Mouse (Mus musculus) forebrain, embryonic 16.5 days (tissue): ENCODE results near the gene Ddx41. TPM values are rescaled to one million over a fixed set of nuclear protein-coding genes. Genes with fewer than 3 reads are reported as not detected.

ENCODE experiments used
- ATAC-seq: fragments of 200-750 bp; cut with Nextera tagmentation; 2 replicates; pipeline ENCODE4 v1.8.0; 2017; ENCODE audit warnings: mild to moderate bottlenecking, moderate library complexity
- H3K27ac ChIP-seq: fragments of 300-500 bp; sonication (generic); 2 replicates; pipeline ENCODE4 v1.5.1; 2014; ENCODE audit warnings: low read length, control low read depth
- H3K27me3 ChIP-seq: fragments of 300-500 bp; sonication (generic); replicated peaks from 2 replicates; pipeline ENCODE4 v1.6.1; 2014; ENCODE audit warnings: low read length; ENCODE audit not compliant: control insufficient read depth, insufficient read depth
- H3K36me3 ChIP-seq: fragments of 300-500 bp; sonication (generic); 2 replicates; pipeline ENCODE4 v1.6.1; 2014; ENCODE audit not compliant: control insufficient read depth, insufficient read depth
- H3K4me1 ChIP-seq: fragments of 300-500 bp; sonication (generic); replicated peaks from 2 replicates; pipeline ENCODE4 v1.6.1; 2014; ENCODE audit warnings: low read length; ENCODE audit not compliant: control insufficient read depth, insufficient read depth
- H3K4me2 ChIP-seq: fragments of 300-500 bp; sonication (generic); 2 replicates; pipeline ENCODE4 v1.6.1; 2014; ENCODE audit warnings: mild to moderate bottlenecking, low read length, control low read depth
- H3K4me3 ChIP-seq: fragments of 300-500 bp; sonication (generic); replicated peaks from 2 replicates; pipeline ENCODE4 v1.5.1; 2014; ENCODE audit warnings: mild to moderate bottlenecking, low read length, control low read depth
- H3K9ac ChIP-seq: fragments of 300-500 bp; sonication (generic); replicated peaks from 2 replicates; pipeline ENCODE4 v1.6.1; 2014; ENCODE audit warnings: low read depth, low read length, control low read depth
- H3K9me3 ChIP-seq: fragments of 300-500 bp; sonication (generic); 2 replicates; pipeline ENCODE4 v1.6.1; 2016; ENCODE audit warnings: low read length; ENCODE audit not compliant: control insufficient read depth
- WGBS: fragments of 180-500 bp; shearing (Covaris S2); extraction: QIAGEN DNeasy Blood & Tissue Kit; methylation state at CpG from one replicate; pipeline ENCODE4 v1.1.7; 2014; 5-methylcytosine and 5-hydroxymethylcytosine counted together
- polyA plus RNA-seq: library from polyadenylated mRNA; unstranded; fragments of >200 nt; fragmentation: Nextera tagmentation; extraction: Ambion mirVana; gene quantifications from 2 replicates; pipeline ENCODE4 v1.2.1, GENCODE M21; 2015

Gene Ddx41
- polyA plus RNA-seq, 1 experiment from 2014 or later: 70.6 TPM

DNA sequence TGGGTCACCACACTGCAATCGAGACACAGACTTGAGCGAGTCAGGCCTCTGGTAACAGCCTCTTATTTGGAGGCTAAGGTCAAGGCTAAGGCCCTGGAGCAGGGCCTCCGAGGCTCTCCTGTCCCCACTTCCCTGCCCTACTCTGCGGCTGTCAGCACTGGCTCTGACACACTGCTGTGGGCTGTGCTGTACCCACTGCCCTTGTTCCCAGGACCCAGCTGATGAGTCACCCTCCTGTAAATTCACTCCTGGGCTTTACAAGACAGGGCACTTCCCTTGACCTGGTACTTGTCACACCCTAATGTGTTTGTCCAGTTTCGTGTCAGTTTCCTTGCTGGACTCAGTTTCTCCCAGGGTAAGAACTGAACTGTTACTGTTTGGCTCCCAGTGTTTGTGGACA lies 12.0 kb upstream of the Ddx41 start:
- H3K36me3 ChIP-seq: peaks cover 19% of the 10 kb centered on the region

DNA sequence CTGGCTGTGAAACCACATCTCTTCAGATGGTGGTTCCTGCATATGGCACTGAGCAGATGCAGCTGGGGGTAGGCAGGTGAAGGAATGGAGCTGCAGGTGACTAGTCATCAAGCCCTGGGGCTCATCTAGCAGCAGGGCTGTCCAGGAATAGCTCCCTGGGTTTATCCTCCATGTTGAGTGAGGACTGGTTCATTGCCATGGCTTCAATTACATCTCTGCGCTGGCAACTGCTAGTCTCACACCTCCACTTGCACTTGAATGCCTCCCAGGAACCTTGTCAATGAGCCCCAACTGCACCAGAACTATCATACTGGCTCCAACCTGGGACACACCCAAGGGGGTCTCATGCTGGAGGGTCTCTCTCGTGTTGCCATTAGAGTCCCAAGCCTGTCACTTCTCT lies 11.5 kb upstream of the Ddx41 start:
- Histone ChIP-seq H3K4me1 (no peaks in the 10 kb centered on the region), H3K36me3 (peaks cover 19% of the 10 kb centered on the region), H3K27me3 (no peaks in the 10 kb centered on the region), H3K4me2 (no peak overlapping the region), H3K4me3 (no peak overlapping the region), H3K9ac (no peak overlapping the region), H3K9me3 (no peaks in the 10 kb centered on the region), H3K27ac (no peak overlapping the region)
- 88% methylated on average over 2 of the region's 2 CpGs for WGBS
- no peak for ATAC-seq

More for the DNA sequence above, 12.0 kb upstream of the Ddx41 start:
- no peaks in the 10 kb centered on the region for H3K4me1 ChIP-seq
- no peak for ATAC-seq
- H3K9ac ChIP-seq: no peak overlapping the region
- H3K27ac ChIP-seq: no peak overlapping the region
- H3K9me3 ChIP-seq: no peaks in the 10 kb centered on the region
- WGBS: 93% methylated on average over 5 of the region's 5 CpGs
- no peaks in the 10 kb centered on the region for H3K27me3 ChIP-seq
- H3K4me2 ChIP-seq: no peak overlapping the region
- H3K4me3 ChIP-seq: no peak overlapping the region

- Histone ChIP-seq H3K4me2 (no peak overlapping the region), H3K9ac (no peak overlapping the region), H3K27ac (no peak overlapping the region), H3K9me3 (no peaks in the 10 kb centered on the region), H3K4me3 (no peak overlapping the region), H3K4me1 (no peaks in the 10 kb centered on the region), H3K27me3 (no peaks in the 10 kb centered on the region), H3K36me3 (peaks cover 35% of the 10 kb centered on the region)
- ATAC-seq: no peak
- WGBS: 93% methylated on average over 6 of the region's 6 CpGs
Measured at GRCm38 (mm10) chr13:55544792-55545191, 8.3 kb upstream of the Ddx41 start.

DNA sequence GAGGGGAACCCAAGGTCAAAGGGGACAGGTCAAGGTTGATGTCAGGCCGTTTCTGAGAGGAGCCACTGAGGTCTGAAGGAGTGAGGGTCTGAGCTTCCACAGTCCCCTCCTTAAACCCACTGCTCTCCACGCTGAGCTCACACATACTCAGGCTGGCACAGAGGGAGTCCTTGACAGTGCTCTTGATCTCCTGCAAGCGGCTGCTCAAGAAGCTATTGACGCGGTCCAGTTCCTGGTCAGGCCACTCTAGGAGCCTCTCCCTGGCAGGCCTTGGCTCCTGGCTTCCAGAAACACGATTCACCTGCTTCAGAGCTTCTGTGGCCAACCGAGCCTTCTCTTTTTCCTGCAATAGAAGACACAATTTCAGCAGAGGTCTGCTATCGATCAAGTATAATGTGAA lies 7.0 kb upstream of the Ddx41 start:
- H3K4me3 ChIP-seq: no peak overlapping the region
- H3K27ac ChIP-seq: no peak overlapping the region
- H3K9me3 ChIP-seq: no peaks in the 10 kb centered on the region
- H3K4me2 ChIP-seq: no peak overlapping the region
- H3K9ac ChIP-seq: no peak overlapping the region
- WGBS: 97% methylated on average over 8 of the region's 8 CpGs
- H3K4me1 ChIP-seq: no peaks in the 10 kb centered on the region
- no peaks in the 10 kb centered on the region for H3K27me3 ChIP-seq
- no peak for ATAC-seq
- H3K36me3 ChIP-seq: peaks cover 39% of the 10 kb centered on the region

DNA sequence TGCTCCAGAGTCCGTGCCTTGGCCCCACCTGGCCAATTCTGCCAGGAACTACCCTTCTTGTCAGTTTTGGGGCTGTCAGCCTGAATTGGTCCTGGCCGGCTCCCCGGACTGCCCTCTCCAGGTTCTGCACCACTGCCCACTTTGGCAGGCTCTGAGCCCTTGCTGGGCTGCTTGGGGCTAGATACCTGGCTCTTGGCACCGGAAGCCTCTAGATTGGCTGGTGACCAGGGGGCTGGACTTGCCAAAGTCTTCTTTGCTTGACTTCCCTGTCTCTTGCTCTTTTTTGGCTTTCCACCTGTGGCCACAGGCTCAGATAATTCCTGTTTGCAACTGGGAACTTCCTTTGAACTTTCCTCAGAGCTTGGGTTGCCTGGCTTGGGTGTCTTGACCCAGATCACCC lies 6.4 kb upstream of the Ddx41 start:
- Histone ChIP-seq H3K9ac (no peak overlapping the region), H3K27ac (no peak overlapping the region), H3K4me2 (no peak overlapping the region), H3K4me3 (no peak overlapping the region), H3K4me1 (no peaks in the 10 kb centered on the region), H3K9me3 (no peaks in the 10 kb centered on the region), H3K27me3 (no peaks in the 10 kb centered on the region), H3K36me3 (peaks cover 44% of the 10 kb centered on the region)
- ATAC-seq: no peak
- WGBS: 100% methylated on average over 4 of the region's 4 CpGs

DNA sequence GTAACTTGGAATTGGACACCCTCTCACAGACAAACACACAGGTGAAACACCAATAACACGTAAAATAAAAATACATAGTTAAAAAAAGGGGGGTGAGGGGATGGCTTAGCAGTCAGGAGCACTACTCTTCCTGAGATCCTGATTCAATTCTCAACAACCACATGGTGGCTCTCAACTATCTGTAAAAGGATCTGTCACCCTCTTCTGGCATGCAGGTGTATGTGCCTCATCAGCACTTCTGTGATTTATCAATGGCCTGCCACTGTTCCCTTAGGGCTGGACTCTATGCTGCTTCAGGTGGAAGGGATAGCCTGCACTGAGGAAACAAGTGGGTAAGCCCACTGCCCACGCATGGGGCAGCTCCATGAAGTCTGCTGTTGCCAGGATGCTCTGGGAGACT lies 4.5 kb upstream of the Ddx41 start:
- no peaks in the 10 kb centered on the region for H3K27me3 ChIP-seq
- no peak overlapping the region for H3K27ac ChIP-seq
- H3K9ac ChIP-seq: no peak overlapping the region
- H3K4me1 ChIP-seq: peaks cover 4% of the 10 kb centered on the region; the same call in 1 of the 2 replicates
- H3K4me3 ChIP-seq: no peak overlapping the region
- WGBS: 91% methylated on average over 2 of the region's 2 CpGs
- peaks cover 42% of the 10 kb centered on the region for H3K36me3 ChIP-seq
- ATAC-seq: no peak
- H3K4me2 ChIP-seq: no peak overlapping the region
- H3K9me3 ChIP-seq: no peaks in the 10 kb centered on the region

DNA sequence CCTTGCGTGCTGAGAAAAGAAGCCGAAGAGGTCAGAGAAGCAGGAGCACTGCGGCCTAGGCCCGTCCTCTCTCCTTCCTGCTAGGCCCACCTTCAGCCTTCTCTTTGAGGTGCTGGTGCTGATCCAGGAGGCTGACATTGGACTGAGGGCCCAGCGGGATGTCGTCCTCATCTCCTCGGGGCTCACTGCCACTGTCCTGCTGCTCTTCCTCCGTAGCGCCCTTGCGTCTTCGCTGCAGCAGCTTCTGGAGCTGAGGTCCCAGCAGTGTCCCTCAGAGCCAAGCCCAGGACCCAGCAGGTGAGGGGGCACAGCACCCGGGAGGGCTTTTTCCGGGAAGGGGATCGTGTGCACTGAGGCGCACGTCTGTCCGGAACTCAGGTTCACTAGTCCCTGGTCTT lies 663 bp downstream of the Ddx41 start:
- Histone ChIP-seq H3K9me3 (no peaks in the 10 kb centered on the region), H3K4me2 (peak overlapping the region; percentile 82), H3K4me1 (peaks cover 13% of the 10 kb centered on the region), H3K9ac (peak overlapping the region; percentile 84), H3K27me3 (no peaks in the 10 kb centered on the region), H3K27ac (peak overlapping the region; percentile 70), H3K4me3 (peak overlapping the region; percentile 86), H3K36me3 (peaks cover 34% of the 10 kb centered on the region)
- 16% methylated on average over 17 of the region's 17 CpGs for WGBS
- no peak for ATAC-seq

DNA sequence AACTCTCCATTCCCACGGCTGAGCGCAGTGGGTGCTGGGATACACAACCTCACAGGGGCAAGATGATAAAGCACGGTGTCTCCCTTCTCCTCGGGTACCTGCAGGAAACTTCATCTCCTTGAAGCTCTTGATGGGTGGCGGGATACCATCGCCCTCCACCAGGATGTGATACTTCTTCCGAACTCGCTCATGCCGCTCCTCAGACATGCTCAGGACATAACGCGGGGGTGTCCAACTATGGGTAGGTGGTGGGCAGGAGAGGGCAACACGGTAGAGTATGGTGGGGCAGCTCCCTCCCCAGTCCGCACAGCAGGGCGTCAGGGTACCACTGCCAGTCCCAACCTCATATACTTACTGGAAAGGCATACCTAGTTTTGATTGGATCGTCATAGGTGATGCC lies 1.3 kb downstream of the Ddx41 start:
- H3K9me3 ChIP-seq: no peaks in the 10 kb centered on the region
- no peak for ATAC-seq
- peak overlapping the region; percentile 82 for H3K4me2 ChIP-seq
- H3K27ac ChIP-seq: no peak overlapping the region
- H3K36me3 ChIP-seq: peaks cover 37% of the 10 kb centered on the region
- WGBS: 95% methylated on average over 15 of the region's 15 CpGs
- H3K4me3 ChIP-seq: no peak overlapping the region; the same call in 1 of the 2 replicates
- no peaks in the 10 kb centered on the region for H3K27me3 ChIP-seq
- H3K9ac ChIP-seq: no peak overlapping the region
- H3K4me1 ChIP-seq: peaks cover 13% of the 10 kb centered on the region

- 84% methylated on average over 8 of the region's 8 CpGs for WGBS
- no peak within 1 kb of the TSS for H3K9ac ChIP-seq
- H3K36me3 ChIP-seq: peaks cover 31% of the 10 kb centered on the region
- no peak within 1 kb of the TSS for H3K27ac ChIP-seq
- H3K9me3 ChIP-seq: no peaks in the 10 kb centered on the region
- no peaks in the 10 kb centered on the region for H3K4me1 ChIP-seq
- ATAC-seq: no peak
- no peaks in the 10 kb centered on the region for H3K27me3 ChIP-seq
- no peak within 1 kb of the TSS for H3K4me2 ChIP-seq
- H3K4me3 ChIP-seq: no peak within 1 kb of the TSS
Measured at GRCm38 (mm10) chr13:55529198-55529915, 7.1 kb downstream of the Ddx41 start, which contains the start of gene Dok3. Dok3 (minus strand) TSS chr13:55529296.
